Mouse (Mus musculus): ENCODE results near the gene Atad2b. TPM values are rescaled to one million over a fixed set of nuclear protein-coding genes. Genes with fewer than 3 reads are reported as not detected.

The Atad2b gene
- total and polyA plus RNA-seq, 3 experiments, result 9.9 to 44.3 (median 15.3) TPM

DNA sequence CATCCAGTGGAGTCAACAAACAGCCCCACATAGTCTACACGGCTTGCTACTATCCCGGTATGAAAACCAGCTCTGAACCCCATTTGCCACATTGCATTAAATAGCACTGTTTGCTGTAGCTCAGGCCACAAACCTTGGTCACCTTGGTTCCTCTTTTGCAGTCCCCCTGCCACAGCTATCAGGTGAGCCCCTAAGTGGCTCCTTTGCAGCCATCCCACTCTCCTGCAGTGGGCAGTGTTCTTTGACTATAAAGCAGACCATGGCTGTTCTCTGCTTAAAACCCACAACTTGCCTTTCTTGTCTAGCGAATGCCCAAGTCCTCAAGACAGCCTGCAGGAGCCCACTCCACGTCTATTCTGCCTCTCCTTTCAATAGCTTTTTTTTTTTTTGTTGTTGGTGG is 44.9 kb upstream of the Atad2b start:
- Histone ChIP-seq H3K9ac (ENCODE audit: control insufficient read depth, low read depth, low read length, poor library complexity, severe bottlenecking) (peak overlapping the region; percentile 19), H3K79me2 (ENCODE audit: control insufficient read depth, insufficient read depth, low read length, poor library complexity) (peaks cover 5% of the 10 kb centered on the region), H3K27ac (ENCODE audit: control insufficient read depth, low read depth, low read length) (peak overlapping the region; percentile 79), H3K4me3 (ENCODE audit: control insufficient read depth in 1 of 2, insufficient read depth in 1 of 2, low read depth in 2 of 2, low read length in 2 of 2) (peak overlapping the region; percentile 13; a peak in 2 of 4 replicates), H3K4me1 (ENCODE audit: control insufficient read depth in 1 of 2, insufficient read depth in 2 of 2, low read length in 2 of 2) (peaks cover 16 to 34% of the 10 kb centered on the region in 2 experiments), H3K27me3 (ENCODE audit: control insufficient read depth in 1 of 2, insufficient read depth in 2 of 2, low read length in 2 of 2) (no peaks in the 10 kb centered on the region), H3K36me3 (ENCODE audit: control insufficient read depth in 1 of 2, insufficient read depth in 2 of 2, low read length in 2 of 2) (peaks cover 3 to 24% of the 10 kb centered on the region in 2 experiments; a peak in 3 of 4 replicates), H3K9me3 (replicated peaks; ENCODE audit: insufficient read depth, low read length) (no peaks in the 10 kb centered on the region)
- DNase-seq (ENCODE audit: low read depth, low spot score), result peak; percentile 55
- TF ChIP-seq ZNF384 (IDR thresholded peaks at IDR 0.05; ENCODE audit: low read depth, low read length) (no peak), CTCF (IDR thresholded peaks at IDR 0.05 in 2 of 3, conservative IDR thresholded peaks at IDR 0.05 in 1 of 3; ENCODE audit: control insufficient read depth in 1 of 3, insufficient read depth in 1 of 3, low read depth in 2 of 3, low read length in 3 of 3, poor library complexity in 1 of 3, severe bottlenecking in 1 of 3) (peak in 2 of 3 experiments; percentile 20 to 22; a peak in 4 of 6 replicates)

DNA sequence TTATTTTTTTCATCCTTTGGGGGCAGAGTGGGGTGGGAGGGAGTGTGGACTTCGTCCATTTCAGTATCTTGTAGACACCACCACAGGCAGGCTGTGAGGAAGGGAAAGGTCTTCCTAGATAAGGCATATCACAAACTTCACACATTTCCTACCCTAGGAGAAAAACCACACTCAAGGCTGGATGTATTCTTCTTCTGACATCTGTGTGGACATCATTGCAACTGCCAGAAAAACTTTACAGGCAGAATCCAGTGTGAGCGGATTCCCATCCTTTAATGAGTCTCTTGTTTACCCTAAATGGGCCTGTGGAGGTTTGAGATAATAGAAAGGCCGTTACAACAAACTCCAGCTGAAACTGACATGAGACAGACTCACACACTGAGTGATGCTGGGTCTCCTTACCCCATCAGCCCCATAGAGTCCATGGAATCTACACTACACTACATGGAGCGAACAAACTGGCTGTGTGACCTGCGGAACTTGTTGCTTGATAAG is 44.1 kb upstream of the Atad2b start:
- Histone ChIP-seq H3K9me3 (replicated peaks; ENCODE audit: insufficient read depth, low read length) (no peaks in the 10 kb centered on the region), H3K27ac (ENCODE audit: control insufficient read depth, low read depth, low read length) (peak overlapping the region; percentile 92), H3K36me3 (ENCODE audit: control insufficient read depth in 1 of 2, insufficient read depth in 2 of 2, low read length in 2 of 2) (peaks cover 3 to 24% of the 10 kb centered on the region in 2 experiments; a peak in 3 of 4 replicates), H3K9ac (ENCODE audit: control insufficient read depth, low read depth, low read length, poor library complexity, severe bottlenecking) (peak overlapping the region; percentile 84), H3K27me3 (ENCODE audit: control insufficient read depth in 1 of 2, insufficient read depth in 2 of 2, low read length in 2 of 2) (no peaks in the 10 kb centered on the region), H3K4me1 (ENCODE audit: control insufficient read depth in 1 of 2, insufficient read depth in 2 of 2, low read length in 2 of 2) (peaks cover 16 to 34% of the 10 kb centered on the region in 2 experiments), H3K79me2 (ENCODE audit: control insufficient read depth, insufficient read depth, low read length, poor library complexity) (peaks cover 5% of the 10 kb centered on the region), H3K4me3 (ENCODE audit: control insufficient read depth in 1 of 2, insufficient read depth in 1 of 2, low read depth in 2 of 2, low read length in 2 of 2) (peak overlapping the region; percentile 71 to 93)
- peak; percentile 93 for DNase-seq (ENCODE audit: low read depth, low spot score)
- TF ChIP-seq SIN3A (IDR thresholded peaks at IDR 0.05; ENCODE audit: low read length), result peak; percentile 94
- TF ChIP-seq GATA1 (IDR thresholded peaks at IDR 0.05; ENCODE audit: low read depth, low read length), result peak; percentile 99
- no peak for TF ChIP-seq ZC3H11A (IDR thresholded peaks at IDR 0.05; ENCODE audit: low read depth, low read length)
- TF ChIP-seq CTCF (IDR thresholded peaks at IDR 0.05 in 2 of 3, conservative IDR thresholded peaks at IDR 0.05 in 1 of 3; ENCODE audit: control insufficient read depth in 1 of 3, insufficient read depth in 1 of 3, low read depth in 2 of 3, low read length in 3 of 3, poor library complexity in 1 of 3, severe bottlenecking in 1 of 3), result no peak
- TF ChIP-seq TBP (IDR thresholded peaks at IDR 0.05; ENCODE audit: low read depth, low read length), result peak; percentile 70; the same call in 1 of the 2 replicates
- peak; percentile 97 for TF ChIP-seq MYB (IDR thresholded peaks at IDR 0.05; ENCODE audit: low read depth, low read length)
- TF ChIP-seq HCFC1 (IDR thresholded peaks at IDR 0.05; ENCODE audit: low read depth, low read length), result peak; percentile 51; the same call in 1 of the 2 replicates
- TF ChIP-seq TCF12 (IDR thresholded peaks at IDR 0.05; ENCODE audit: low read depth, low read length), result peak; percentile 99
- TF ChIP-seq MAFK (IDR thresholded peaks at IDR 0.05; ENCODE audit: borderline replicate concordance, low read depth, low read length), result 0 out of 2 replicates have a peak, but pooled peaks have one; percentile 20
- TF ChIP-seq E2F4 (IDR thresholded peaks at IDR 0.05; ENCODE audit: borderline replicate concordance, low read depth, low read length), result no peak
- no peak for TF ChIP-seq RAD21 (IDR thresholded peaks at IDR 0.05; ENCODE audit: low read depth, low read length)
- TF ChIP-seq NRF1 (IDR thresholded peaks at IDR 0.05; ENCODE audit: insufficient read depth, low read depth, low read length, poor library complexity, severe bottlenecking), result no peak
- no peak for TF ChIP-seq MAX (IDR thresholded peaks at IDR 0.05; ENCODE audit: low read length)
- peak; percentile 43; the same call in 1 of the 2 replicates for TF ChIP-seq NELFE (IDR thresholded peaks at IDR 0.05; ENCODE audit: low read depth, low read length)
- TF ChIP-seq POLR2AphosphoS2 (IDR thresholded peaks at IDR 0.05; ENCODE audit: low read length), result no peak; the same call in 1 of the 2 replicates
- no peak for TF ChIP-seq UBTF (IDR thresholded peaks at IDR 0.05; ENCODE audit: borderline replicate concordance, insufficient read depth, low read depth, low read length)
- TF ChIP-seq ZNF384 (IDR thresholded peaks at IDR 0.05; ENCODE audit: low read depth, low read length), result peak; percentile 65
- no peak; the same call in 1 of the 2 replicates for TF ChIP-seq CHD2 (IDR thresholded peaks at IDR 0.05; ENCODE audit: low read length)
- TF ChIP-seq SMC3 (IDR thresholded peaks at IDR 0.05; ENCODE audit: low read depth, low read length), result no peak
- no peak for TF ChIP-seq ELF1 (IDR thresholded peaks at IDR 0.05; ENCODE audit: low read depth, low read length)
- TF ChIP-seq CHD1 (IDR thresholded peaks at IDR 0.05; ENCODE audit: low read depth, low read length), result no peak
- peak; percentile 93 for TF ChIP-seq ETS1 (IDR thresholded peaks at IDR 0.05; ENCODE audit: low read depth, low read length)
- TF ChIP-seq KAT2A (conservative IDR thresholded peaks at IDR 0.05; ENCODE audit: low read depth, low read length), result no peak
- TF ChIP-seq USF1 (IDR thresholded peaks at IDR 0.05; ENCODE audit: low read depth, low read length), result no peak
- peak; percentile 76; the same call in 1 of the 2 replicates for TF ChIP-seq MXI1 (IDR thresholded peaks at IDR 0.05; ENCODE audit: low read depth, low read length)
- no peak; the same call in none of the 2 replicates for TF ChIP-seq RCOR1 (IDR thresholded peaks at IDR 0.05; ENCODE audit: low read depth, low read length)
- peak; percentile 77 for TF ChIP-seq MYC (IDR thresholded peaks at IDR 0.05; ENCODE audit: low read depth, low read length)
- no peak for TF ChIP-seq MEF2A (IDR thresholded peaks at IDR 0.05; ENCODE audit: extremely low read depth, insufficient replicate concordance, low read depth, low read length, poor library complexity, severe bottlenecking)
- TF ChIP-seq ZKSCAN1 (IDR thresholded peaks at IDR 0.05; ENCODE audit: low read depth, low read length), result no peak
- TF ChIP-seq POLR2A (IDR thresholded peaks at IDR 0.05; ENCODE audit: control insufficient read depth in 1 of 2, insufficient read depth in 1 of 2, low read depth in 1 of 2, low read length in 2 of 2, poor library complexity in 1 of 2), result peak in 1 of 2 experiments; percentile 60; a peak in 2 of 4 replicates
